Mouse (Mus musculus): ENCODE results near the gene Kcp. TPM values are rescaled to one million over a fixed set of nuclear protein-coding genes. Genes with fewer than 3 reads are reported as not detected.

Kcp gene
- total RNA-seq (2021), result 1 to 10 TPM; 5.4 to 5.9 TPM
- long read RNA-seq, experiment 1, partial matches to known transcripts, result 1 of 1 reads
- long read RNA-seq, experiment 1, other reads (novel, unspliced or antisense), result 0 of 1 reads
- long read RNA-seq, experiment 2, partial matches to known transcripts, result 2 of 3 reads
- long read RNA-seq, experiment 2, other reads (novel, unspliced or antisense), result 1 of 3 reads

DNA sequence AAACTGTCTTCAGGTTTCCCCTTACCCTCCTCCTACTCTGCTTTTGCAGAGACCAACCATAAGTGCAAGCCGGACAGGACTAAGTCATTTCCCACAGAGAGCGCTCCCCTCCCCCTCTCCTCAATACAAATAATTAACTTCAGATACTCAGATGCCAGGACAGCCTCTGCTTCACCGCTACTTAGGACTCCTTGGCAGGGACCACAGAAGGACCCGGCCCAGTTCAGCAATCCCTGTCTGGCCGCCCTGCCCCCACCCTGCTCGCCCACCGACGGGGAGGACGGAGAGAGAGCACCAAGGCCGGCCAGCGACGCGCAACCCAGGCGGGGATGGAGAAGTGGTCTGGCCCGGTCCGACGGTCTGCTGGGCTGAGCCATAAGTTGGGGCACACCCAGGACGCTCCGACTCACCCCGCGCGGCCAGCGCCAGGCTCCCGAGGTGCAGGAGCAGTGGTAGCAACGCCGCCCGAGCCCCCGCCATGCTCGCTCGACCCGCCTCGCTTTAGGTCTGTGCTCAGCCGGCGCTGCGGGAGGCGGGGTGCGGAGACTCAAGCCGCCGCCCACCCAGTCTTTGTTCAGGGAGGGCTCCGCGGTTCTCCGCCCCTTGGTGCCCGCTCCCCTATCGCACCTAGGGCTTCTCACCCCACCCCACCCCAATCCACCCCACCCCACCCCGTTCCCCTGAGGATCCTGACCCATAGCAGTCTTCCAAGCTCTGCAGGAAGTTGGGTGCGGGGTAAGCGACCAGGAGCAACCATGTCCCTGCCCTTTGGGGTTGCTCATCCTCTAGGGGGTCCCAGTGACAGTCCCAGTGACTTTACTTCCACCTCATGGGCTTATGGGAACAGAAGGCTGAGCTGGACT, at the start of gene Kcp:
Gene Kcp (minus strand): TSS at position 506 of the 863 bp plus-strand sequence.
- intact Hi-C loops (cut with DNase I), result no loop called here
- no peak for DNase-seq

DNA sequence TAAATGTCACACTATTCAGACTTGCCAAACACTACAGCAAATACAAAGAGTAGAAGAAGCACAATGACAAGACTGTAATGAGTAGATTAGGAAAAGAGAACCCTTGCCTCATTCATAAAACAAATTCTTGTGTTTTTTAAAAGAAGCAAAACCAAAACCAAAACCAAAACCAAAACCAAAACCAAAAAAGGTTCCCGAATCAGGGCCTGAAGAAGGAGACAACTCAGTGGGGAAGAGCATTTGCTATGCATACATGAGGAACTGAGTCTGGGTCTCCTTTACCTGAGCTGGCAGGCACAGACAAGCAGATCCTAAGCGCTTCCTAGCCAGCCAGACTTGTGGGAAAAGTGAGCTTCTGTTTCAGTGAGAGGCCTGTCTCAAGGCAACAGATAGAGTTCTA, 49.4 kb upstream of the Kcp start:
- intact Hi-C loops (cut with DNase I), result no loop called here
- DNase-seq, result no peak

DNA sequence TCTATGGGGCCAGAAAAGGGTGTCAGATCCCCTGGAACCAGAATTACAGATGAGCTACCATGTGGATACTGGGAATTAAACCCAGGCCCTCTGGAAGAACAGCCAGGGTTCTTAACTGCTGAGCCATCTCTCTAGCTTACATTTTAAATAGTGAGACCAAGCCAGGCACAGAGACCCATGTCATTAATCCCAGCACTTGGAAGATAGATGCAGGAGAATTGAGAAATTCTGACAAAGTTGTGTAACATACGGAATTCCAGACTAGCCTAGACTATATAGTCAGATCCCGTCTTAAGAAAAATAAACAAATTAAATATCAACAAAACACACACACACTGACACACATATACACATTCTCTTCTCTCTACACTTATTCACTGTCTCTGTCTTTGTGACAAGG, 44.8 kb upstream of the Kcp start:
- DNase-seq, result no peak
- intact Hi-C loops (cut with DNase I), result no loop called here

DNA sequence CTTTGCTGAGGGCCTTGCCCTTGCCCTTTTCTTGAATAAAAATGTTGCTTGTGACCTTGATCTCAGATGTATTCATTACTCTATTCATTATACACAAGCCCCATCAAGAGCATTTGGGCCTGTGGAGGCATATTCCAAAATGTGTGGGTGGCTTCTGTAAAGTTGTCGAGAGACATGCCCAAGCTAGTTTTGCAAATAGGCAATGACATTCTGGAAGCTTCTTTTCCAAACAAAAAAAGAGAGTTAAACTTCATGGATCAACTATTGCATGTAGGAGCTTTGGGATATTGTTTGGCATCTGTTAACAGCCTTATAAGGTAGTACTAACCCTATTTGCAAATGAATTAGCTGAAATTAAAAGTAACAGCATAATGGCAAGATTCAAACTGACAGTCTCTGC, 40.3 kb upstream of the Kcp start:
- intact Hi-C loops (cut with DNase I), result no loop called here
- DNase-seq, result no peak

DNA sequence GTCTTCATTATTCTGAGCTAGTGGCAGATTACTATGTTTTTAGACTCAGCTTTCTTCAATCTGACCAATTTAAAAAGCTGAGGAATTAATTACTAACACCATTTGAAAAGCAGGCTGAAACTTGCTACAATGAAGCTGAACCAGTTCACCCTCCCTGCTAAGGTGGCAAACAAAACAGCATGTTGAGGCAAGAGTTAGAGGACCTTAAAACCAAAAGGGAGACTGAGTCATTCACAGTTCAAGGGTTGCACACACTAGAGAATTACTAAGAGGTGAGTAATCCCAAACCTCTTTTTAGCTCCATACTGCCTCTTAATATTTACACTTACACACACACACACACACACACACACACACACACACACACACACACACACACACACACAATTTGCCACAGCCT, 39.8 kb upstream of the Kcp start:
- intact Hi-C loops (cut with DNase I), result no loop called here
- no peak for DNase-seq

DNA sequence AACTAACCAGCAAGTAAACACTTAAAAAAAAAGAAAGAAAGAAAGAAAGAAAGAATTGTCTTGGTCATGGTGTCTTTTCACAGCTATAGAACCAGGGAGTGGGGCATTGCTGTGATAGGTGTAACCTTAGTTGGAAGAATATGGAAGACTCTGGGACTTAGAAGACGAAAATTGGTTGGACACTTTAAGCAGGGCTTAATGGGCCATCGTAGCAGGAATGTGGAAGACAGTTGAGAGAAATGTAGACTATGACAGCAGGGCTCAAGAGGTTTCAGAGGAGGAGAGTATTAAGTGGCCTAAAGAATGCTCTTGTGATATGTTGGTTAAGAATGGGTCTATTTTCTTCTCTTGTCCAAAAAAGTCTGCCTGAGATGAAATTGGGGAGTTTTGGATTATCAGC, 37.9 kb upstream of the Kcp start:
- DNase-seq, result no peak
- intact Hi-C loops (cut with DNase I), result no loop called here

DNA sequence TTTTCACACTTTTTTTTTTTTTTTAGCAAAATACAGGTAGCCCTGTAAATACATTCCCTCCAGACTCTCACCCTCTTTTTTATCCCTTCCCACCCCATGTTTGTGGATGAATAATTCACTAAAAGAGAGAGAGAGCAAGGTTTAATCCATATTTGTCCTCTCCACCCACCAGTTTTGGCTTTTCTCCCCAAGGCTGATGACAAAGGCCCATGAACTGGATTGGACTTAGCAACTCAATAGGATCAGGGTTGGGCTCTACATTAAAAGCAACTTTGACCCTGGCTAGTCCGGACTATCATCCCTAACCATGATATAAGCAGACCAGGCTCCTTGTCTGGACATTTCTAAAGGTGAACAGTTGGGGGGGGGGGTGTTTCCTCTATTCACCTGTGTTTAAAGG, 33.2 kb upstream of the Kcp start:
- intact Hi-C loops (cut with DNase I), result no loop called here

DNA sequence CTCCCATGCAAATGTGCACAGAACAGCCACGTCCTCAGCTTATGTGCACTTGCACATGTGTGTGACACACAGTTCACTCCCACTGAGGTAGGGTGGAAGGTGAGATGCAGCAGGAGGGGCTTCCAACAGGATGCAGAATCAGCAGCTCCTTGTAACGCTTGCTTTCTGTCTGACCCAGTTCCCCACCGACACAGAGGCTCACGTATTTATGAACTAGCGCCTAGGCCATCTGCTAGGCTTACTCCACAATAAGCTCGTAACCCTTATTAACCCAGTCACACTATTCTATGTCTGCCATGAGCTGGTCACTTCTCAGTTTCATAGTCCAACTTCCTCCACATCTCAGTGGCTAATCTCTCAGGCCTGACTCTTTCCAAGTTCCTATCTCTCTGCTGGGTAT, 32.5 kb upstream of the Kcp start:
- intact Hi-C loops (cut with DNase I), result no loop called here
- DNase-seq, result no peak

More for the DNA sequence above, 33.2 kb upstream of the Kcp start:
- no peak for DNase-seq

DNA sequence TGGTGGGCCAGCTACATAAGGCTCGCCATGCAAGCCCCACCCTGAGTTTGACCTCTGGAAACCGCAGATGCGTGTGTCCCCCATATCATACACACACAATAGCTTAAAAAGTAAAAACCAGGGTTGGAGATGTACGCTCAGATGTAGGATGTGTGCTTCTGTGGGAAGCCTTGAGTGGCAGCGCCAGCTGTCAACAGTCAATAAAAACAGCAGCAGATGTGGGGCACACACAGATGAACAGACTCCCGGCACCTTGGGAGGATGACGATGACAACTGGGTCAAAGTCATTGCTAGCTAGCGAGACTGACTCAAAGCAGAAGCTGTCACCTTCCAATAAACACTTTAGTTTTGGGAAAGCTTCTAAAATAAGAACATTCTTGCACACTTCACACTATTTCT, 31.8 kb upstream of the Kcp start:
- DNase-seq, result no peak
- intact Hi-C loops (cut with DNase I), result no loop called here

DNA sequence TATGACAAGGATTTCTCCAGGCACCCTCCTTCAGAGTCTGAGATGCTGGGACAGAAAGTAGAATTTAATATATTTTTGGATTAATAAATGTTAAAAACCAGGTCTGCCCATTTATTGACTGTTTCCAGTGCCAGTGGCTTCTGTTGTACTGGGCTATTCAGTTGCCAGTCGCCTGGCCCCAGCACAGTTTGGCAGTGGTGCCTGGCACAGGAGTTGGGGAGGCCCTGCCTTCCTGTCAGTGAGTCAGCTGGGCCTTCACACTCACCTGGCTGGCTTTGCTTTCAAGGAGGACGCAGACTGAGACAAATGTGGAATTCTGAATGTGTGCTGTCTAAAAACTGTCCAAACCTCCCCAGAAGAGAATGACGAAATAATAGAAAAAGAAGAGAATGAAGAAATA, 29.5 kb upstream of the Kcp start:
- DNase-seq, result no peak
- intact Hi-C loops (cut with DNase I), result no loop called here

DNA sequence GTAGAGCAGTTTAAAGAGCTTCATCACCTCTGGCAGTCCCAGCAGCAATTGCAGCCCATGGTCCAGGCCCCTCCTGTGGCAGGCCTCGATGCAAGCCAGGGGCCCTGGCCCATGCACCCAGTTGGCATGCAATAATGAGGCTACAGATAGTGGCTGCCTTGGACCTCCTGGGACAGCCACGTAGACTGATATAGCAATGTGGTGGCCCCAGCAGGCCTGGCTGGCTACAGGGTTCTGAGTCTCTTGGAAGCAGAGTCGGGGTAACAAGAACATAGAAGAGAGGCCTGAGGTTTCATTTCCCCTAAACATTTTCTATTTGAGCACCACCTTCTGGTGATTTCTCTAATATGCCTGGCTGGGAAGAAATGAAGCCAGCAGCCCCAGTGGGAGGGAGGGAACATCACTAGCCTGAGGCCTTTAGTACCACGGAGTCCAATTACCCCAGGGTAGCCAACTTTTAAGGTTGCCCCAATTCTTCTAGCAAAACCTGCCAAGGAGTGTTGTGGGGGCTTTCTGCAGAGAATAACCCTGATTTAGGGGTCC, 29.0 kb upstream of the Kcp start:
- intact Hi-C loops (cut with DNase I), result no loop called here
- no peak for DNase-seq

DNA sequence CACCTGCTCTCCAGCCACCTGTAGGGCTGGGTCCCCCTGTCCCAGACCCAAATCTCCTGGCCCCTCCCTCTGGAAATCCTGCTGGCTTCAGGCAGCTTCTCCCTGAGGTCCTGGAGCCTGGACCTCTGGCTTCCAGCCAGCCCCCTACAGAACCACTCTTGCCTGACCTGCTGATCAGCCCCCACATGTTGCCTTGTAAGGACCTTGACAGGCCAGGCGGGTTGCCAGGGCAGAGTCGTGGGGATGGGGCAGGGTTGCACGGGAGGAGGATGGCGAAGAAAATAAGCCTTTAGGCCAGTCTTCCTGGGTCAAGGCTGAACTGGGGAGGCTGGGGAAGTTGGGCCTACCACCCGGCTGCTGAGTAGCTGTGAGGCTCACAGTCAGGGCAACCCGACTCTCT, 27.6 kb upstream of the Kcp start:
- DNase-seq, result no peak
- intact Hi-C loops (cut with DNase I), result no loop called here

DNA sequence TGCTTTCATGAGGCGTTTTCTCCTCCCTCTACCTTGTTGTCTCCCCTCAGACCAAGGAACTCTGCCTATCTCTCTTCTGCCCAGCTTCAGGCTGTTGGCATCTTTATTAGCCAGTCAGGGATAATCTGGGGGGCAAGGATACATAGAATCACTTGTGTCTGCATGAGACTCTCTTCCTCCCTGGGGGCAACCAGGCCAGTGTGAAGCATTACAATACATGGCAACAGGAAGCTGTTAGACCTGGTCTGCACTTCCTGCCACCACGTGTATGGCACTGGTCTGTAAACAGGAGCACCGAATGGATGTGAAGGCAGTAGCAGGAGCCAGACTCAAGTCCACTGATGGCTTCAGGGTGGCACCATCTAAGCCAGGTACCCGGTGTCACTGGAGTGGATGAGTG, 22.3 kb upstream of the Kcp start:
- no peak for DNase-seq
- intact Hi-C loops (cut with DNase I), result no loop called here

DNA sequence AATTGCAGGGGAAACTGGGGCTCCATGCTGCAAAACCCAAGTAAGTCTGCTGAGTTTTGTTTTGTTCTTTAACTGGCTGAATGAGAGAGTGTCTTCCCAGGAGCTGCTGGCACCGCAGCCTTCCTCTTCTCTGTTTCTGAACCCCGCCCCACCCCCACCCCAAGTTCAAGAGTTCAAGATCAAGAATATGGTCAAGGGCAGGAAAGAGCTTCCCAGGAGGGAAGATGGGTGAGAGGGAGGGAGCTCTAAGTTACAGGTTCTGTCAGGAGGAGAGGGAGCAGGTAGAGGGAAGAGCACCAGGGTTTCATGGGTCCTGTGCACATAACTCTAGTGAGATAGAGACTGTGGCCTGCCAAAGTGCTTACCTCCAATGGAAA, 21.7 kb upstream of the Kcp start:
- no peak for DNase-seq
- intact Hi-C loops (cut with DNase I), result no loop called here

DNA sequence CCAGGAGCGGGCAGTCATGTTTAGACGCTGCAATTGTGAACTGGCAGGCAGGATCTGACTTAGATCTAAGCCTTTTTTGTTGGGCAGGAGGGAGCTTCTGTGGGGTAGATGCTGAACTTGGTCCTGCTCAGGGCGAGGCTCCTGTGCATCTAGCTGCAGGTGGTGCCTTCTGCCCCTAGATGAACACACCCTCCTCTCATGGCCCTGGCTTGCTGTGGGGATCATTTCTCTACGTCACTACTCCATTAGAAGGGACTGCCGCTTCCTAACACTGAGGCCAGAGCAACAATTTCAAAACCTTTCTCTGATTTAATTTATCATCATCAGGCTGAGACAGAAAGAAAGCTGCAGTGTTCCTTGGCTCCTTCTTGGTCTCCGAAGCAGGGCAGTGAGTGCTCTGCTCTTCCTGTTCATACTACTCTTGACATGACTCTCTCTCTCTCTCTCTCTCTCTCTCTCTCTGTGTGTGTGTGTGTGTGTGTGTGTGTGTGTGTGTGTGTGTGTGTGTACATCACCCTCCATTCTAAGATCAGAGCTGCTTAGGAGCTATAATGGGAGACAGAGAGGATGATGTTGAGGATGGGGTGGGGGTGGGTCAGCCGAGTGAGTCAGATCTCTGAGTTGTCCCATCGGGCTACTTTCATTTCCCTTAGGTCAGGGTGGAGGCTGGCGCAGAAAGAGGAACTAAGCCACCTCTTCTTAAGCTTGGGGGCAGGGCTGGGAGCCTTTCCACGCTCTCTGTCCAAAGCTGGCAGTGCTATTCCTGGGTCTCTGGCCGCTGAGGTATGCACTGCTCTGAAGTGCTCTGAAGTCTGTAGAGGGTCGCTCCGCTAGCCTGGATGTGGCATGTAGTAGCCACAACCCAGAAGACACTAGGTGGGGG, 21.1 kb upstream of the Kcp start:
- DNase-seq, result no peak
- intact Hi-C loops (cut with DNase I), result no loop called here

DNA sequence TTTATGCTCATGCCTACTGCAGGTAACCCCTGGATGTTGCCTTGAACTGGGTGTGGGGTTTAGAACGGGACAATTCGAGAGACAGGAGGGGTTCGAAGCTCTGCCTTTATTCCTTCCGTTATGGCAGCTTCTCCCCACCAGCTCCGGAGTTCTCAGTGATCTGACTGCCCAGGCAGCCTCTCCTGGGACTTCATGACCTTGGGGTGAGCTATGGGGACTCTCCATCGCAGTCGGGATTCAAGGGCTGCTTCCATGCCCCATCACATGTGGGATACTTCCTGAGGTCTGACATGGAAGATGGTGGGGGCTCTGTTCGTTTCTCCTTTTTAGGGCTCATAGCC, 20.4 kb upstream of the Kcp start:
- no peak for DNase-seq
- intact Hi-C loops (cut with DNase I), result no loop called here

DNA sequence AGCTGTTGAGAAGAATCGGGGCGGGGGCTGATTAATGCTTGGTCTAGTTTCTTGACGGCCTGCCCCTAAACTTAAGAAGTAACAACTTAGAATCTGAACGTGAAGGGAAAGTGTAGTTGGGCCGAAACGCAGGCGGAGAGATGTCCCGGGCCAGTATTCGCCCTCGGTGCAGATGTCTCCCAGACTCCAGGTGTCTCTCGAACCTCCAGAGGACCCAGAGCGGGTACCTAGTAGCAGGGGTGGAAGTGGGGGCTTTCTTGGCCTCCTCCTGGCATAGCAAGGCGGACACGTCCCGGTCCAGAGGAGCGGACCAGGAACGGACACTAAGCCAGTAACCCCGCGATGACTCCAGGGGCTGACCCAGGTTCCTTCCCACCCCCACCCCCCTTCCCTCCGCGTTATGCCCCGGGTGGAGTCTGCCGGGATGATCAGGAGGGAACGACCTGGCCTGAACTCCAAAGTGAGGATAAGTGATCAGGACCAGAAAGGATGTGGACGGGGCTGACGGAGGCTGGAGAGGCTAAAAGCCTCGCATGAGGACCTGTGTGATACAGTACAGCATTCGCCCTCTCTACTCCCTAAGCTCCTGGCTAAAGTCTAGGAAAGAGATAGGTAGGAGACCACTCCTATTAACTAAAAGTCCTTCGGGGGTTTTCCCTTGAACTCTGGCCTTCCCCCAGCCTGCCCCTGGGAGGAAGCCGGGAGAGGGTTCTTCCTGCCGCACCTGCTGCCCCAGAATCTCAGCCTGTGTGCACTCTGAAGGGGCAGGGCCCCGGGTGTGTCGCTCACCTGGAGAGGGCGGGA, 19.8 kb upstream of the Kcp start:
- intact Hi-C loops (cut with DNase I), result no loop called here
- no peak for DNase-seq

DNA sequence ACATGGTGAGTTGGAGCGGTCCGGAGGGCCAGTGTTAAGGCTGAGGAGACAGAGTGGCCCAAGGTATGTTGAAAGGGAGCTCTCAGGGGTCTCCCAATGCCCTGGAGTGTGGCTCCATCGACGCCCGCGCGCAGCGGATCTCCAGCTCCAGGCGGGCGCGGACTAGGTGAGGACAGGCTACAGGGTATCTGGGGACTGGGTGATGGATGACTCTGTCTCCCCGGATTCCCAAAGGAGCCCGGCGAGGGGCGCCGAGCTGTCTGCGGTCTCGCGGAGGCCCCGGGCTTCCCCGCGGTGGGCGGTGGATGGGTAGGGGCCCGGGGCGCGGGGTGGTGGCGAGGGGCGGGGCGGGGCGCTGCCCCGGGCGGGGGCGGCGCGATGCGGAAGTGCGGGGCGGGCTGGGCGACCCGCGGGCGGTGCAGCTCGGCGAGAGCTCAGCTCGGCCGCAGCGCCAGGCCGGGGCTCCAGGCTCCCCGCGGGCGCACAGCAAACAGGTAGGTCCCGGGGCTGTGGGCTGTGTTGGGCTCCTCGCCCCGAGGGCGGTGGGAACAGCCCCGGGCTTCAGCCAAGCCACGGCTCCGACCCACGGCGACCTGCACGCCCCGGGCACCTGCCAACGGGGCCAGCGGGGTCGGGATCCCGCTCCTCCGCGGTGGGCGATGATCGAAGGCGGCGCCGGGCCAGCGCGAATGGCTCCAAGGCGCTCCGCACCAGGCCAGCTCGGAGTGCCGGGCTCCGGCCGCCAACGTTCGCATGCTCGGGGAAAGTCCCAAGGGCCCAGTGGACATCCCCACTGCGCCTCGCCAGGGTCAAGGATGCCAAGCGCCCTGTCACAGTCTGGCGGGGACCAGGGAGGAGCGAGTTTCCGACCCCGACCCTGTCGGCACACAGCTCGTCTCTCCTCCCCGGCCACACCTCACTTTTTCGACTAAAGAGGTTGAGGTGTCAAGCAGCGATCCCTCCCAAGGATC, 18.8 kb upstream of the Kcp start, which contains the start of gene Irf5:
Gene Irf5 (plus strand): TSS at position 345 of the 971 bp plus-strand sequence.
- intact Hi-C loops (cut with DNase I), result no loop called here
- no peak for DNase-seq

DNA sequence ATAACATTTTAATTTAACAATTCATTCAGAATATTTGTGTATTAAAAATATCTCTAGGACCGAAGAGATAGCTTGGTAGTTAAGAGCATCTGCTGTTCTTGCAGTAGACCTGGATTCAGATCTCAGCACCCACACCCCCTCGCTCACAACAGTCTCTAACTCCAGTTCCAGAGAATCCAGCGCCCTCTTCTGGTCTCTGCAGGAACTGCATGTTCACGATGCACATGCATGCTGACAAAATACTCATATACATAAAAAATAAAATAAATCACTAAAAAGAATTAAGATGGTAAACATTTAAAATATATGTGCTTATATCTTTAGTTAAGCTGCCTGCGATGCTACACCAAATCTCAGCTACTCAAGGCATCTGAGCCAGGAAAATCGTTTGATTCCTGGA, 17.5 kb upstream of the Kcp start:
- intact Hi-C loops (cut with DNase I), result no loop called here
- no peak for DNase-seq

Measured in gastrocnemius, postnatal 36 days (tissue).